In the genomic region with DNA sequence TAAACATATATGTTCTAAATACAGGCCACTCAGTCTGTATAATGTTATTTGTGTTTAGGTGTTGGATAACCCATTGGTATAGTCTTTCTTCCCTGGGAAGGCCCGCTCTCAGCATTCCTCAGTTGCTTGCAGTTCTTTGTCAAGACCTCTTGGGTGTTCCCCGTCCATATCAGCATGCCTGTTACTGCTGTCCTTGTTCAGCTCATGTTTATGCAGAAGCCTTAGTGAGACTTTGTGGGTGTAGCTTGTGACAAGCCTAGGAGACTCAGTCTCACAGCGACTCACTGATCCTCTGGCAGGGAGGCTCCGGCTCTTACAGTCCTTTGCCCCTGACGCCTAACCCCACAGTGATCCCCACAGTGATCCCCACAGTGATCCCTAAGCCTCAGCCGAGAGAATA, we compare ENCODE assay signal across 24 mouse cellular contexts. TPM values are rescaled to one million over a fixed set of nuclear protein-coding genes. Genes with fewer than 3 reads are reported as not detected.
DNase-seq lines count a peak whose midpoint lies in the region; ATAC-seq and TF ChIP-seq lines count a peak whose summit lies in the region.
"Had no signal": no experiment of that assay in that cellular context is flagged by ENCODE, and none has a peak within 500 bp of the region (broad histone marks: within the 10 kb centered on the region; RNA-seq: fewer than 3 reads in every experiment).

No protein-coding gene starts in this region.

- peaks cover 40% of the 10 kb centered on the region for H3K36me3 ChIP-seq in midbrain, embryonic 10.5 days
- peaks cover 22% of the 10 kb centered on the region for H3K36me3 ChIP-seq in midbrain, postnatal 0 days (ENCODE audit: insufficient read depth, low read length)
- peaks cover 39% of the 10 kb centered on the region for H3K36me3 ChIP-seq in midbrain, embryonic 14.5 days (ENCODE audit: control insufficient read depth, insufficient read depth, low read length)
- H3K36me3 ChIP-seq: stomach, embryonic 15.5 days had no signal

- peak; percentile 97 for ATAC-seq in frontal cortex, adult (ENCODE audit: low TSS enrichment)
- no peak for ATAC-seq in midbrain, postnatal 0 days (ENCODE audit: low FRiP score)
- ATAC-seq in midbrain, embryonic 14.5 days (ENCODE audit: low FRiP score, low TSS enrichment) = no peak
- ATAC-seq: hindbrain, embryonic 16.5 days had no signal

- H3K4me2 ChIP-seq in midbrain, postnatal 0 days (ENCODE audit: low read depth, low read length, poor library complexity, severe bottlenecking) = no peak overlapping the region
- no peak overlapping the region for H3K4me2 ChIP-seq in midbrain, embryonic 14.5 days (ENCODE audit: low read length)
- H3K4me2 ChIP-seq: forebrain, embryonic 12.5 days; heart, embryonic 13.5 days; liver, embryonic 15.5 days; lung, embryonic 15.5 days; stomach, embryonic 15.5 days had no signal

- 65% methylated on average over 6 of the region's 6 CpGs for WGBS in midbrain, embryonic 10.5 days
- WGBS in midbrain, postnatal 0 days = 34% methylated on average over 6 of the region's 6 CpGs
- 26% methylated on average over 6 of the region's 6 CpGs for WGBS in midbrain, embryonic 14.5 days

- H3K4me3 ChIP-seq in midbrain, embryonic 10.5 days = no peak overlapping the region
- no peak overlapping the region for H3K4me3 ChIP-seq in midbrain, postnatal 0 days (ENCODE audit: low read depth, low read length)
- no peak overlapping the region for H3K4me3 ChIP-seq in midbrain, embryonic 14.5 days (replicated peaks; ENCODE audit: low read depth, low read length)
- H3K4me3 ChIP-seq: erythroblast, embryonic 14.5 days; forebrain, embryonic 12.5 days; gastrocnemius, adult 2 months; heart, adult 2 months; heart, embryonic 13.5 days; liver, embryonic 15.5 days; lung, embryonic 15.5 days; stomach, embryonic 15.5 days had no signal

- no peaks in the 10 kb centered on the region for H3K27me3 ChIP-seq in midbrain, embryonic 10.5 days (ENCODE audit: low read depth, poor library complexity, severe bottlenecking)
- no peaks in the 10 kb centered on the region for H3K27me3 ChIP-seq in midbrain, postnatal 0 days (ENCODE audit: insufficient read depth, low read length)
- no peaks in the 10 kb centered on the region for H3K27me3 ChIP-seq in midbrain, embryonic 14.5 days (ENCODE audit: control insufficient read depth, insufficient read depth, low read length)
- H3K27me3 ChIP-seq: forebrain, embryonic 12.5 days; heart, embryonic 13.5 days; liver, embryonic 15.5 days; lung, embryonic 15.5 days; stomach, embryonic 15.5 days had no signal

- no peak for DNase-seq in frontal cortex, postnatal 10 days (ENCODE audit: low spot score in 2 of 2)
- DNase-seq in midbrain, embryonic 10.5 days (ENCODE audit: low spot score) = peak; percentile 19
- no peak for DNase-seq in midbrain, postnatal 0 days (ENCODE audit: low spot score)
- DNase-seq in R1 (ENCODE audit: low read depth, low spot score) = peak; percentile 81
- peak; percentile 15 for DNase-seq in midbrain, embryonic 14.5 days
- no peak for DNase-seq in spleen, postnatal 14 days (ENCODE audit: low spot score in 2 of 2)
- DNase-seq: adrenal gland, postnatal 10 days; cerebellum, adult 11-12 months; cerebellum, adult 9-11 months; gastrocnemius, adult 2 months; heart, adult 2 months; heart, postnatal 10 days; kidney, adult 8-10 months; kidney, postnatal 10 days; layer of hippocampus, postnatal 36 days; lung, postnatal 36 days had no signal

- H3K27ac ChIP-seq in midbrain, embryonic 10.5 days (replicated peaks) = 0 out of 2 replicates have a peak overlapping the region, but pooled peaks have one; percentile 33
- no peak overlapping the region for H3K27ac ChIP-seq in midbrain, postnatal 0 days (ENCODE audit: low read depth, low read length)
- H3K27ac ChIP-seq in midbrain, embryonic 14.5 days (replicated peaks; ENCODE audit: low read depth, low read length) = no peak overlapping the region
- H3K27ac ChIP-seq: forebrain, embryonic 12.5 days; gastrocnemius, adult 2 months; heart, adult 2 months; heart, embryonic 13.5 days; liver, embryonic 15.5 days; lung, embryonic 15.5 days; stomach, embryonic 15.5 days had no signal

- H3K4me1 ChIP-seq in midbrain, embryonic 10.5 days = peaks cover 12% of the 10 kb centered on the region
- no peaks in the 10 kb centered on the region for H3K4me1 ChIP-seq in midbrain, postnatal 0 days (ENCODE audit: insufficient read depth, low read length)
- 0 out of 2 replicates have a peak, but pooled peaks cover 2% of the 10 kb centered on the region for H3K4me1 ChIP-seq in midbrain, embryonic 14.5 days (ENCODE audit: control insufficient read depth, insufficient read depth, low read length)
- H3K4me1 ChIP-seq: forebrain, embryonic 12.5 days; heart, embryonic 13.5 days; liver, embryonic 15.5 days; lung, embryonic 15.5 days; stomach, embryonic 15.5 days had no signal

- no peak overlapping the region for H3K9ac ChIP-seq in midbrain, postnatal 0 days (replicated peaks; ENCODE audit: low read length, poor library complexity, severe bottlenecking)
- no peak overlapping the region for H3K9ac ChIP-seq in midbrain, embryonic 14.5 days (replicated peaks; ENCODE audit: low read length)
- H3K9ac ChIP-seq: forebrain, embryonic 12.5 days; heart, embryonic 13.5 days; liver, embryonic 15.5 days; lung, embryonic 15.5 days; stomach, embryonic 15.5 days had no signal

- no peaks in the 10 kb centered on the region for H3K9me3 ChIP-seq in midbrain, embryonic 10.5 days (replicated peaks)
- H3K9me3 ChIP-seq in midbrain, postnatal 0 days (ENCODE audit: low read length) = no peaks in the 10 kb centered on the region
- no peaks in the 10 kb centered on the region for H3K9me3 ChIP-seq in midbrain, embryonic 14.5 days (ENCODE audit: control insufficient read depth, low read length)
- H3K9me3 ChIP-seq: forebrain, embryonic 12.5 days; heart, embryonic 13.5 days; liver, embryonic 15.5 days; lung, embryonic 15.5 days; stomach, embryonic 15.5 days had no signal

- no peak for TF ChIP-seq CTCF in midbrain, postnatal 0 days (IDR thresholded peaks at IDR 0.05)

RNA-seq across cellular contexts. Expression of a gene that starts 8.9 kb away (rescaled TPM):
- polyA plus RNA-seq in midbrain, embryonic 10.5 days (2016; fragmentation: Nextera tagmentation; extraction: Ambion mirVana) = 111 and 119 TPM in 2 replicates
- 7.7 and 9.3 TPM in 2 replicates for total RNA-seq in midbrain, postnatal 0 days (2014; rRNA removed)
- 7.8 and 7.9 TPM in 2 replicates for polyA plus RNA-seq in midbrain, postnatal 0 days (2015; fragmentation: Nextera tagmentation; extraction: Ambion mirVana)
- 17.7 and 26.8 TPM in 2 replicates for polyA plus RNA-seq in midbrain, embryonic 14.5 days (2014; fragmentation: Nextera tagmentation; extraction: Ambion mirVana)

RNA-seq across cellular contexts. Expression of a gene that starts 23.8 kb away (rescaled TPM):
- polyA plus RNA-seq in midbrain, embryonic 10.5 days (2016; fragmentation: Nextera tagmentation; extraction: Ambion mirVana) = 1.9 and 2.2 TPM in 2 replicates
- 20.7 and 25.4 TPM in 2 replicates for total RNA-seq in midbrain, postnatal 0 days (2014; rRNA removed)
- 2.9 and 3.3 TPM in 2 replicates for polyA plus RNA-seq in midbrain, postnatal 0 days (2015; fragmentation: Nextera tagmentation; extraction: Ambion mirVana)
- 9.0 and 15.2 TPM in 2 replicates for polyA plus RNA-seq in midbrain, embryonic 14.5 days (2014; fragmentation: Nextera tagmentation; extraction: Ambion mirVana)

Comparison
In these comparisons a context has a peak if more than half of its experiments do, and no peak if none do; other contexts are left out.
1. DNase-seq: peak in midbrain, embryonic 10.5 days (single experiment), R1 (single experiment) and midbrain, embryonic 14.5 days (single experiment); none in frontal cortex, postnatal 10 days (0 of 2), midbrain, postnatal 0 days (single experiment) and spleen, postnatal 14 days (0 of 2).